Mouse (Mus musculus) limb, embryonic 15.5 days (tissue): ENCODE data around the gene Nat8f6. TPM values are rescaled to one million over a fixed set of nuclear protein-coding genes. Genes with fewer than 3 reads are reported as not detected.
"Not testable (repeated sequence)": the region's sequence is repeated elsewhere in the genome, so short reads cannot be mapped to it uniquely, and the experiment has no call there.

Experiments used
- ATAC-seq: fragments of 200-750 bp; cut with Nextera tagmentation; 2 replicates; pipeline ENCODE4 v1.8.0; 2017; ENCODE audit warnings: low read depth, moderate TSS enrichment; ENCODE audit not compliant: insufficient number of reproducible peaks, low FRiP score, low TSS enrichment
- H3K27ac ChIP-seq: fragments of 300-500 bp; sonication (generic); 2 replicates; pipeline ENCODE4 v1.5.1; 2015; ENCODE audit warnings: moderate library complexity, mild to moderate bottlenecking, inconsistent platforms
- H3K27me3 ChIP-seq: fragments of 300-500 bp; sonication (generic); 2 replicates; pipeline ENCODE4 v1.6.1; 2015; ENCODE audit warnings: inconsistent platforms
- H3K36me3 ChIP-seq: fragments of 300-500 bp; sonication (generic); 2 replicates; pipeline ENCODE4 v1.6.1; 2015; ENCODE audit warnings: inconsistent platforms
- H3K4me1 ChIP-seq: fragments of 300-500 bp; sonication (generic); 2 replicates; pipeline ENCODE4 v1.6.1; 2015; ENCODE audit warnings: inconsistent platforms
- H3K4me2 ChIP-seq: fragments of 300-500 bp; sonication (generic); 2 replicates; pipeline ENCODE4 v1.6.1; 2015; ENCODE audit warnings: mild to moderate bottlenecking, inconsistent platforms
- H3K4me3 ChIP-seq: fragments of 300-500 bp; sonication (generic); 2 replicates; pipeline ENCODE4 v1.5.1; 2015; ENCODE audit warnings: mild to moderate bottlenecking, inconsistent platforms
- H3K9ac ChIP-seq: fragments of 300-500 bp; sonication (generic); 2 replicates; pipeline ENCODE4 v1.6.1; 2015; ENCODE audit warnings: inconsistent platforms
- H3K9me3 ChIP-seq: fragments of 300-500 bp; sonication (generic); 2 replicates; pipeline ENCODE4 v1.6.1; 2016; ENCODE audit warnings: inconsistent platforms
- WGBS: fragments of 180-500 bp; shearing (Covaris S2); methylation state at CpG from one replicate; pipeline ENCODE4 v1.1.7; 2015; 5-methylcytosine and 5-hydroxymethylcytosine counted together
- polyA plus RNA-seq: library from polyadenylated mRNA; unstranded; fragments of >200 nt; fragmentation: Nextera tagmentation; extraction: Ambion mirVana; gene quantifications from 2 replicates; pipeline ENCODE4 v1.2.1, GENCODE M21; 2015

The Nat8f6 gene
- polyA plus RNA-seq, 1 experiment from 2014 or later = not detected

- 0 out of 2 replicates have a peak, but pooled peaks cover 2% of the 10 kb centered on the region for H3K4me1 ChIP-seq
- H3K27ac ChIP-seq = no peak overlapping the region
- no peak for ATAC-seq
- no peak overlapping the region for H3K4me3 ChIP-seq
- no peaks in the 10 kb centered on the region for H3K9me3 ChIP-seq
- H3K9ac ChIP-seq = no peak overlapping the region
- no peaks in the 10 kb centered on the region for H3K36me3 ChIP-seq
- no peak overlapping the region for H3K4me2 ChIP-seq
- no peaks in the 10 kb centered on the region for H3K27me3 ChIP-seq
- WGBS = 85% methylated on average over 7 of the region's 7 CpGs
These were observed 30.5 kb upstream of the Nat8f6 start for GRCm38 (mm10) chr6:85851062-85851773.

- WGBS = 56% methylated on average over 2 of the region's 2 CpGs
- H3K9me3 ChIP-seq = no peaks in the 10 kb centered on the region
- H3K9ac ChIP-seq = no peak overlapping the region
- H3K27ac ChIP-seq = no peak overlapping the region
- no peaks in the 10 kb centered on the region for H3K27me3 ChIP-seq
- H3K4me3 ChIP-seq = no peak overlapping the region
- H3K4me2 ChIP-seq = no peak overlapping the region
- no peaks in the 10 kb centered on the region for H3K4me1 ChIP-seq
- no peak for ATAC-seq
- H3K36me3 ChIP-seq = no peaks in the 10 kb centered on the region
These were observed 28.5 kb upstream of the Nat8f6 start for GRCm38 (mm10) chr6:85849240-85849639.

- H3K9ac ChIP-seq = no peak overlapping the region
- no peak overlapping the region for H3K4me3 ChIP-seq
- H3K27me3 ChIP-seq = no peaks in the 10 kb centered on the region
- ATAC-seq = no peak
- H3K4me2 ChIP-seq = no peak overlapping the region
- H3K36me3 ChIP-seq = no peaks in the 10 kb centered on the region
- no peaks in the 10 kb centered on the region for H3K9me3 ChIP-seq
- H3K4me1 ChIP-seq = no peaks in the 10 kb centered on the region
- H3K27ac ChIP-seq = no peak overlapping the region
- WGBS = 82% methylated on average over 4 of the region's 4 CpGs
These were observed 27.4 kb upstream of the Nat8f6 start for GRCm38 (mm10) chr6:85848140-85848539.

GRCm38 (mm10) chr6:85846921-85847320, 26.2 kb upstream of the Nat8f6 start:
- H3K4me1 ChIP-seq = no peaks in the 10 kb centered on the region
- no peak overlapping the region for H3K27ac ChIP-seq
- no peak overlapping the region for H3K4me2 ChIP-seq
- H3K36me3 ChIP-seq = no peaks in the 10 kb centered on the region
- H3K4me3 ChIP-seq = no peak overlapping the region
- 46% methylated on average over 1 of the region's 1 CpGs for WGBS
- H3K27me3 ChIP-seq = no peaks in the 10 kb centered on the region
- H3K9ac ChIP-seq = no peak overlapping the region
- ATAC-seq = no peak
- H3K9me3 ChIP-seq = no peaks in the 10 kb centered on the region

GRCm38 (mm10) chr6:85843677-85844458, 23.1 kb upstream of the Nat8f6 start:
- not testable (repeated sequence) for H3K36me3 ChIP-seq, H3K4me1 ChIP-seq, H3K9ac ChIP-seq, H3K27ac ChIP-seq, H3K4me2 ChIP-seq, ATAC-seq, H3K27me3 ChIP-seq, H3K9me3 ChIP-seq, H3K4me3 ChIP-seq
- WGBS = 77% methylated on average over 25 of the region's 25 CpGs

GRCm38 (mm10) chr6:85839982-85840381, 19.2 kb upstream of the Nat8f6 start:
- H3K4me1 ChIP-seq = peaks cover 2% of the 10 kb centered on the region; the same call in 1 of the 2 replicates
- no peak for ATAC-seq
- H3K27ac ChIP-seq = no peak overlapping the region
- H3K4me3 ChIP-seq = no peak overlapping the region
- no peaks in the 10 kb centered on the region for H3K9me3 ChIP-seq
- no peaks in the 10 kb centered on the region for H3K27me3 ChIP-seq
- H3K36me3 ChIP-seq = no peaks in the 10 kb centered on the region
- WGBS = 47% methylated on average over 4 of the region's 4 CpGs
- no peak overlapping the region for H3K4me2 ChIP-seq
- no peak overlapping the region for H3K9ac ChIP-seq

- Histone ChIP-seq H3K4me3 (no peak overlapping the region), H3K9ac (no peak overlapping the region), H3K27ac (no peak overlapping the region), H3K9me3 (no peaks in the 10 kb centered on the region), H3K36me3 (no peaks in the 10 kb centered on the region), H3K27me3 (no peaks in the 10 kb centered on the region), H3K4me2 (no peak overlapping the region), H3K4me1 (peaks cover 2% of the 10 kb centered on the region; the same call in 1 of the 2 replicates)
- no peak for ATAC-seq
- 81% methylated on average over 8 of the region's 8 CpGs for WGBS
These were observed 17.9 kb upstream of the Nat8f6 start for GRCm38 (mm10) chr6:85838674-85839073.

GRCm38 (mm10) chr6:85837307-85837706, 16.6 kb upstream of the Nat8f6 start:
- H3K27me3 ChIP-seq, ATAC-seq, H3K36me3 ChIP-seq, H3K4me1 ChIP-seq, H3K4me3 ChIP-seq, H3K4me2 ChIP-seq, H3K9ac ChIP-seq, H3K9me3 ChIP-seq, H3K27ac ChIP-seq: not testable (repeated sequence)
- 20% methylated on average over 12 of the region's 12 CpGs for WGBS

GRCm38 (mm10) chr6:85836827-85837226, 16.1 kb upstream of the Nat8f6 start:
- H3K9ac ChIP-seq, H3K9me3 ChIP-seq, H3K4me3 ChIP-seq, ATAC-seq, H3K27me3 ChIP-seq, H3K4me1 ChIP-seq, H3K36me3 ChIP-seq, H3K27ac ChIP-seq, H3K4me2 ChIP-seq: not testable (repeated sequence)
- WGBS = 31% methylated on average over 9 of the region's 9 CpGs

- H3K9ac ChIP-seq, H3K4me3 ChIP-seq, H3K27ac ChIP-seq, H3K27me3 ChIP-seq, H3K4me2 ChIP-seq, H3K9me3 ChIP-seq, H3K36me3 ChIP-seq, H3K4me1 ChIP-seq, ATAC-seq: not testable (repeated sequence)
- 72% methylated on average over 5 of the region's 5 CpGs for WGBS
These were observed 15.3 kb upstream of the Nat8f6 start for GRCm38 (mm10) chr6:85836098-85836497.

- not testable (repeated sequence) for H3K27ac ChIP-seq, H3K4me2 ChIP-seq, H3K9ac ChIP-seq, H3K4me1 ChIP-seq, H3K9me3 ChIP-seq, H3K4me3 ChIP-seq, H3K36me3 ChIP-seq, ATAC-seq, H3K27me3 ChIP-seq
- WGBS = 67% methylated on average over 1 of the region's 2 CpGs
These were observed 14.3 kb upstream of the Nat8f6 start for GRCm38 (mm10) chr6:85835104-85835503.

- H3K27ac ChIP-seq, H3K36me3 ChIP-seq, H3K4me2 ChIP-seq, H3K27me3 ChIP-seq, H3K9ac ChIP-seq, H3K9me3 ChIP-seq, H3K4me3 ChIP-seq, H3K4me1 ChIP-seq, ATAC-seq: not testable (repeated sequence)
These were observed 13.8 kb upstream of the Nat8f6 start for GRCm38 (mm10) chr6:85834504-85835100.
